Mouse (Mus musculus) adrenal gland, adult 2 months (tissue): ENCODE data around the gene Tspan9. TPM values are rescaled to one million over a fixed set of nuclear protein-coding genes. Genes with fewer than 3 reads are reported as not detected.

Experiments used
- DNase-seq: peaks from one replicate; pipeline ENCODE4 v3.0.0; 2021
- polyA plus RNA-seq: library from polyadenylated mRNA; depleted of rRNA; stranded (reverse); fragments of >200 nt; gene quantifications from 2 replicates; pipeline ENCODE4 v1.2.3, GENCODE M21; 2012
- total RNA-seq, 2 experiments: library from RNA; stranded (reverse); gene quantifications; 2 replicates each; pipeline ENCODE4 v1.2.3; 2021

Gene Tspan9
- total and polyA plus RNA-seq, 3 experiments = 44.7 to 66.5 (median 47.8) TPM

DNA sequence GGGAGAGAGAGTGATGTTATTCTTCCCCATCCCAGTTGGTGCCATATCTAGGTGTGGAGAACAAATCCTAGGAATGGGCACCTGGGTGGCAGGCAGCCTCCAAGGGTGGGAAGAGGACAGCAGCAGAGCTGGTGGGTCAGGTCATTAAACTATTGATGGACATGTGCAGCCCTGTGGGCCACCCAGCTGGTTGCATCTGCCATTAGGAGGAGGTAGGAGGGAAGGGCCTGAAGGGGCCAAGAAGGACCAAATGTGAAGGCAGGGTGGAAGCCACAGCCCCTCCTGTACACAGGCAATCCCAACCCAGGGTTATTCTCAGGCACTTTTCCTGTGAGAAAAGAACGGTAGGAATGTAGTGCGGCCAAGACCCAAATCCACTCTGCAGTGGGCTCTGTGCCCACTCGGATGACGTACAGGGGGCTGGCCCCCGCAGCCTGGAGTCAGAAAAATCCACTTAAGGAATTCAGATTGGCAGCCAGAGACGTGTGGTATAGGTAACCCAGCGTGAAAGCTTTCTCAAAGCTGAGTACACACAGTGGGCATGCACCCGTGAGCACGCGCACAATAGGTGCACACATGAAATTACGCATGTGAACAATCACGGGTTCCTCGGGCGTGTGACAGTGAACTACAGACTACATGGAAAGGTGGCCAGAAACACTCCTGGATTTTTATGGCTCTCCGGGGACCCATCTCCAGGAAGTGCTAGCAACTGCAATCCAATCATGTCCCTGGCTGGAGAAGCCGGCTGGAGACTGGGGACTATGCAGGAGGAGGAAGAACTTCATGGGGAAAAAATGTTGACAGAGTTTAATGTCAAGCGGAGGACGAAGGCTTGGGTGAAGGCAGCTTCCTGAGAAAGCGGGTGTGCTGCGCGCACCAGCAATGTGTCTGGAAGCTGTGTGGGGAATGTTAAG is 67.0 kb downstream of the Tspan9 start:
- DNase-seq = no peak

DNA sequence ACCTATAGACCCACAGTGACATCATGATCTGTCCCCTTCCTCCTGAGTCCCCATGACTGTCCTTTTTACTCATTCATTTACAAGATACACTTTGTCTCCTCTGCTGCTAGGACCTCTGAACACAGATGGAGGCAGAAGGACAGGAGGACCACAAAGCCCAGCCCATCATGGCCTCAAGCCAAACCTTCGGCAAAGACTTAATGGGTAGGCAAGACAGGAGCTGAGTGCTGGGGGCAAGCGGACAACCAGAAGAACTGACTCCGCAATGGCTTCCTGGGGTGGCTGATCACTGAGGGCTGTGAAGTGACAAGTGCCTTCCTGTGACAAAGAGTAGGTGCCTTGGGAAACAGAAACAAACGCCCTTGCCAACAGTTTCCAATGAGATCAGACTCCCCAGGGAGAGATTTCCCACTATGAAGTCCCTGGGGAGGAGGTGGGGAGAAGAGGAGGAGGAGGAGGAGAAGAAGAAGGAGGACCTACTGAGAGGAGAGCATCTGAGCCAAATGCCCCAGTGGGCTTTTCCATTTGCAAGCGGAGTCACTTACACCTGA is 67.9 kb downstream of the Tspan9 start:
- DNase-seq = peak; percentile 33

DNA sequence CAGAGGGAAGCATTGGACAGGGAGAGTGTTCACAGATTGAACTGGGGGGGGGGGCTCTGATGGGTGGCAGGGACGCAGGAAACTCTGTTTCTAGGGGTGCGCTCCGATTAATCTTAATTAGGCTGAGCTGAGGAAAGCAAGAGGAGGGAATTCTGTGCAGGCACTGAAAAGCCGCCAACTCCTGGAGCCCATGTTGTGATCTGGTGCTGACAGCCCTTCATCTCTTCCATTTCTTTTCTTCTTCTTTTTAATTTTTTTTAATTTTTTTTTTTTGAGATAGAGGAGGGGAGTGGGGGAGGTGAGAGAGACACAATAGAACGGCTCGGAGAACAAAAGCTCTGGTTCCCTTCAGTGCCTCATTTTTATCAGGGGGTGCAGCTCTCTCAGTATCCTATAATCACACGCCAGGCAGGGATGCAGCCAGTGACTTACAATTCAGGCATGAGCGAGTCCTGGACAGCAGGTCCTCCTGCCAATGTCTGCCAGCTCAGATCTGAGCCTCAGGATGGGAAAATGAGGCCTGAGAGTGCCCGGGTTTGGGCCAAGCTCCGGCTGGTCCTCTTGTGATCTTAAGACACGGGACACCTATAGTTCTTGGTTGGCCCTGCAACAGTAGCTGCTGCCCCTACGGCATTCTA is 72.4 kb downstream of the Tspan9 start:
- DNase-seq = no peak

DNA sequence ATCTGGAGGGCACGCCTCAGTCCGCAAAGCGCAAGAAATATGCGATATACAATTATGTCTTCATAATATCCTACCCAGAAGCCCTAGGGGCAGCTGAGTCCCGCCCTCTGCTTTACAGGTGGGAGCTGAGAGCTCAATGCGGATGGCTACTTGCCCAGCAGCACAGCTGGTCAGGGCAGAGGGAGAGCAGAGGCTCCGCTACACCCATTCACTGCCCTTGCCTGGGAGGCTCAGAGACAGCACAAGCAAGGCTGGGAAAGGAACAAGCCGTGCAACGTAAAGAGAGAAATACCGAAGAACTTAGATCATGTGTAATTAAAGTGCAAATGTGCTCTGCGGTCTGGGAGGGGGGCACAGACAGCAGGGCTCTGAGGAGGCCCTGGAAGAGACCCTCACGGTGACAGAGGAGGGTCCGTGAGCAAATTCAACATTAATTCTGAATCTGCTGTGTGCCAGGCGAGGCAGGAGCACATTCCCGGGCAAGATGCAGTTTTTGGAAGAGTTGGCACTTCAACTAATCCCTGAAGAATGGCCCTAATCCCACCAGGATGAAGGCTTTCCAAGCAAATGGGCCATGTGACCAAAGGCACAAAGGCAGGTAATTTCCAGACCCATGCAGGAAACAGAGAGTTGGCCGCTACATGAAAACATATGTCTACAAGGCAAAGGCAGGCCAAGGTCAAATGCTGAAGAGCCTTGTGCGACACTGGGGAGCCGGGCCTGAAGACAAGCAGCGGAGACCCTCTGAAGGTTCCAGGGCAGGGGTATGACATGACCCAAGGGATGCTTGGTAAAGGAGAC is 73.1 kb downstream of the Tspan9 start:
- no peak for DNase-seq

DNA sequence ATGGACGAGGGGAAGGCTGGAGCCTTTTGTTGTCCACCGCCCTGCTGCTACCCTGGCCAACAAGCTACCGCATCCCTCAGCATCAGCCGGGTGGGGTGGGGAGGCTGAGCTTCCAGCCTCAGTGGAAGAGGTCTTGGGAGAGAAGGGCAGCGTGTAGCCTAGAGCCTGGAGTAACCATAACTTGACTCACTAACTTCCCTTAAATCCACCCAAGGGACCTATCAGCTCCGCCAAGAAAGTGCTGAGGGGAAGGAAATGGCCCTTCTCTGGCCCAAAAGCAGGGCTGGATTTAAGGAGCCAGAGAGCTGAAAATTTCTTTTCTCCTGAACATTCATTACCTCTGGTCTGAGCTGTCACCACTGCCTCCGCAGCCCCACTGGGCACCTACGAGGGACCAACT is 75.2 kb downstream of the Tspan9 start:
- DNase-seq = no peak

DNA sequence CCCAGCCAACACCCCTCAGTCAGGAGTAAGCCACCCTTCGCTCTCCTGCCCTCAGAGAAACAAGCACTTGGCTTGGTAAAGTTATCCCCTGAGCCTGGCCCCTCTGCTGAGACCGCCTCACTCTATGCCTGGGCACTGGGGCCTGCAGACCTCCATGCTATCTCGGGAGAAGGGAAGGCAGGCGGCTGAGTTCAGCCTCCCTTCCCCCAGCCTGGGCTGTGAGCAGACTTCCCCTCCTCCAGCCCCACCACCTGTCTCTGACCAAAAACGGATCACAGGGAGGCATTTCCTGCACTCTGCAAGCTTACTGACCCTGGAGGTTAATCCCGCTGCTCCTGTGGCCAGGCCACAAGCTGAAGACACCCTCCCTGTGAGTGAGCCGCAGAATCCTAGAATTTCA is 77.4 kb downstream of the Tspan9 start:
- peak; percentile 27 for DNase-seq

DNA sequence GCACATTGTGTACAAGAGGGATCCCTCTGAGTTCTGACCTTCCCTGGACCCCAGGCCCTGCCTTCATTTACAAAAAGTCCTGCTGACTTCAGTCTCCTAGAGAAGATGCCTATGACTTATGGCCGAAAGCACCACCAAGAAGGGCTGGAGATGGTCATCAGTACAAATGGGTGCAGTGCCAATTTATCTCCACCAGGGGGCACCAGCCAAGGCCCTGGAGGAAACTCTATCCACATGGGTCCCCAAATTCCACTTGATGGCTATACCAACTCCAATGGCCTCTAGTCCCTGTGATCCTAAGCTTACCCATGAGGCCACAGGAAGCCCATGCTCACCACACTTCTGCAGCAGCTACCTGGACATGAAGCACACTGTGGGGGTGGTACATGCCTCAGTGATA is 79.9 kb downstream of the Tspan9 start:
- peak; percentile 42 for DNase-seq

DNA sequence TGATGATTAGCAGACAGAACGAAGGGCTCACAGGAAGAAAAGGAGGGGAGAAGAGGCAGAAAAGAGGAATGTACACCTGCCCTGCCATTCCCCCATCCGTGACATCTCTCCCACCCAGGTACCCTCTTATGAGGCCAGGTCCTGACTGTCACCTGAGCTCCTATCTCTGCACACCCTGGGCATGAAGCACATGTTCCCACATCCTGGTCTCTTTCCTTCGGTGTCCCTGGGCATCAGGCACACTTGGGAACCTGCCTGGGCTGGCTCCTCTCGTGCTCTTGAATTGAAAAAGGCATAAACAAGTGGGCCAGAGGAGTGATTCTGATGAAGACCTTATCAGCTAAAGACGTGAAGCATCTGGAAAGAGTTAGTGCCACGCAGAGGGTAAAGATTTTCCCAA is 80.6 kb downstream of the Tspan9 start:
- no peak for DNase-seq

DNA sequence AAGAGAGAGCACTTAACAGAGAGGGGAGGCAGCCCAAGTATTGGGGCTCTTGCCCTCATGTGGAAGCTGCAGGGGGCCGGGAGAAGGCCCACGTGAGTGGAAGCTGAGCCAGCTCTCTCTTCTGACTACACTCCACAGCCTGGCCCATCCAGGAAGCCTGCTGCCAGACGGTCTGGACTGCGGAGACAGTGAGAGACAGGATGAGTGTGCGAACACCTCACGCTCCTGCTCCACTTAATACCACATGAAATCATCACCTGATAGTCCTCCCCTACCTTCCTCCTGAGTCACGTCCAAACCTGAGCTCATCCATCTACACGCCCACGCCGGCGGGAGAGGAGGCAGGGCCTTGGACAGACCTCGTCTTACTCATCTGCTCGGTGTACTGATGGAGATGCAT is 81.2 kb downstream of the Tspan9 start:
- no peak for DNase-seq

DNA sequence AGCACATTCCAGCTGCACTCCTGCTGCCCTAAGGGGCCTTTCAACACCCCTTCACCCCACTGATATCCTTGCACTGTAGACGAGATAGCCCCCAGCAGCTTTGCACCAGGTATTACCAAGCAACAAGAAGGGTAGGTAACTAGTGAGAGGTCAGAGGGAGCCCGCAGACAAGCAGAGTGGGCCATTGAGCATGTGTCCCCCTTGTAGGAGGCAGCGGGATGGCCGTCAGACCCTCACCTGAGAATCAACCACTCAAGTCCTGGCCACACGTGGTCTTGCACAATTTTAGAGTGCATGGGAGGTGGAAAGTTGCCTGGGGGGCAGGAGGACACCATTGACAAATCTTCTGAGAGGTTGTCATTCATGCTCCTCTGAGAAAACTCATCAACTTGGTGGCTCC is 82.1 kb downstream of the Tspan9 start:
- no peak for DNase-seq

DNA sequence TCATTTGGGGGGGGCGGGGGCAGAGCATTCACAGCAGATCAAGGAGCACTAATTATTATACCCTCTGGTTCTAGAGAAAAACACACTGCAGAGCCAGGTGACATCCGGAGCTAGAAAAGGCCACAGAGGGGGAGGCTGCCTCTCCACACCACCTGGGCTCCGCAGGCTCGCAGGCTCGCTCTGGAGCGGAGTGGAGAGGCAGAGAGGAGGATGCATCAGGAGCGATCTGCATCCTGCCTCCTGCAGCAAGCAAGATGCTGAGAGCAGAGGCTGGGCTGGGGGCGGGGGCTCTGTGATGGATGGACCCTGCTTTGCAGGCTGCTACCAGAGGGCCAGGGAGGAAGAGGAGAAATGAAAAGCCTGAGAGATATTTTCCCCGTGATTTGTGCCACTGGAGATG is 84.8 kb downstream of the Tspan9 start:
- DNase-seq = no peak

DNA sequence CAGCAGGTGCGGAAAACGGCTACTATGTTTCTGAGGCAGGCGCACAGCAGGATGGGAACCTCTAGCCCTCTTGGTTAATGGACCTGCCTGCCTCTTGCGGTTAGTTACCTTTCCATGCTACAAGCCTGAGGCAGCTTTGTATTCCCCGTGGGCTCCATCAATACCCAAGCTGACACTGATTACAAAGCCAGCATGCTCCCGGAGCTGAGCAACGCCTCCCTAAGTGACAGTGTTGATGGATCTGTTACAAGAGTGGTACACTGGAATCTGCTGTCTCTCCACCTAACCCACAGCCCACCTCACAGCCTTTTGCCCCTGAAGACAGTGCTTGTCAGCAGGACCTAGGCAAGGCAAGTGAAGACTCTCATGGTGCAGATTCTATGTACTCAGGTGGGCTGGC is 85.2 kb downstream of the Tspan9 start:
- no peak for DNase-seq

DNA sequence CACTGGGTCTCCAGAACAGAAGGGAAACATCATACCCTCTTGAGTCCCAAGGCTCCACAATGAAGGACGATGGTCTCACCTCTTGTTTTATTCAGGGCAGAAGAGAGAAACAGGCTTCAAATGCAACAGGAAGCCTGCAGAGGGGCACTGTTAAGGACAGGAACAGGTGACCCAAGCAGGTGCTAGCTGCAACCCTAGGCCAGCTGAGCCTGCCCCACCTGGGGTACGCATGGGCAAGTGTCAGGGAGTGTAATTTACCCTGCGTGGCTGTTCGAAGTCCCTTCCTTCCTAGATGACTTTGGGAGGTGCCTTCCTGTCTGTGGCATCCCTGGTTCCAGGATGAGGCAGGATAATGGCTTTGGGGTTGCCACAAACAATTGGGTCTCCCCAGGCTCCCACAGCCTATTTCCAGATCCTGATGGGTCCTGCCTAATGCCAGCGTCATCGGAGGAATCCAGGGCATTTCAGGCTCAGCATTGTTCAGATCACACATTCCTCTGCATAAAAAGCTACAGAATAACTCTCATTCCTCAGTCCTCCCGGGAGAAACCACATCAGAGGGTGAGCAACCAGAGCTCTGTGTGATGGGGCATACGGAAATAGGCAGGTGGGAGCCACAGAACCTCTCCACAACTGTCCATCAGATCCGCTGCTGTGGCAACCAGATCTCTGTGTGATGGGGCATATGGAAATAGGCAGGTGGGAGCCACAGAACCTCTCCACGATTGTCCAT is 90.2 kb downstream of the Tspan9 start:
- no peak for DNase-seq

DNA sequence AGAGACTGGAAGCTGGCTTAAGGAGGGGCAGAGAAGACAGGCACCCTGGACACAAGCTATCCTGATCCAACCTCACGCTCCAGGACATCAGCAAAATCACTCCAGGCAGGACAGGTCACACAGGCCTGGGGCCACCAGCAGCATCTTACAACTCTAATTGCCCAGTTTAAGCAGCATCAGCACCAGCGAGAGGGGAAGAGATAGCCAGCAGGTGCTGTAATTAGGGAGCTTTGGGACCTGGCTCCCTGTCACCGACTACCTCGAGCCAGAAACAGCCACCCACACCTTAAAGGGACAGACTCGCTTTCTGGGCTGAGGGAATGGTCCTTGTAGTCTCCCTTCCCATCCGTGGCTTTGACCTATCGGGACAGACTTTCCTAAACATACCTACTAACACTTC is 95.7 kb downstream of the Tspan9 start:
- DNase-seq = no peak

DNA sequence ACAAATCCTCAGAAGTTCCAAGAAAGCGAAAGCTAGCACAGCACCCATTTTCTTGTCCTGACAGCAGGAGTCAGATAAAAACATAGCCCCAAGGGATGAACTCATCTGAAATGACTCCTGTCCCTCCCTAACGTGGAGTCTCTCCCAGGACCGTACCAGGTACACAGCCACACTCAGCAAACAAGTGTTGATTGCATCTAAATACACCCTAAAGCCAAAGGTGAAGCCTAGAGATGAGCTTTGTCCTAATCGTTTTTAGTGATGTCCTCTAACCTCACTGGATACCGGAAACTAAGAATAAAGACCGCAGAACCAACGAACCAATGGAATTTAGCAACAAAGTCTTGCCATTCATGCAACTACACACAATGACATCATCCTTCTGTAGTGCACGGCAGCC is 96.2 kb downstream of the Tspan9 start:
- DNase-seq = no peak

DNA sequence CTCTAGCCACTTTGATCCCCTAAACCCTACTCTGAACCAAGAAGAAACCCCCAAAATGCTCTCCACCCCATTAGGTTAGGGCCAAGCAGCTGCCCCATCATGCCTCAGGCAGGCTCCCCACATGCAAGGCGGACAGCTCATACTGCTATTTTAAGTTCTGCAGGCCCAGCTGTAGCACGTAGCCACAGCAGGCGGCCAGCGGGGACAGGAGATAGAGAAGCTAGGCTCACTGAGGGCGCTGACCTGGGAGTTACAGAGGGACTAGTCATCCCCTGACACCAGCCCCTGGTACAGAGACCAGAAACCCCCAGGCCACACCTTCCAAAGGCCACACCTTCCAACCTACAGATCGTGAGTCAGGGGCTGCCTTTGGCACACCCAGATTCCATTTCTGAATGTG is 96.6 kb downstream of the Tspan9 start:
- no peak for DNase-seq

DNA sequence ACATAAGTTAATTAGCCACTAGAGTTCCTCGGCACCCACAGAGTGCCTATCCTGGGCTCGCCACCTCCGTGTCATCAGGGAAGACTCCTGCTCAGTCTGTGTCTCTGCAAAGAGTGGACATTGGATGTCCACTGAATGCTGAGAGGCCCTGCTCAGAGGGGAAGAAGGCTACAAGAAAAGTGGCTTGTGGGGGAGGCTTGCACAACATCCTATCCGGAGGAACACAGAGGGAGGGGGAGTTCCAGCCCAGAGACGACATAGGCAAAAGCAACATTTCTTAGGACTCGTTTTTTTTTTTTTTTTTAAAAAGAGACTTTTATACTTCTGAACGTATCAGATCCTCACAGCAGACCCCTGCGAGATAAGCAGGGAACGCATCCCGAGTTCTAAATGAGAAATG is 98.7 kb downstream of the Tspan9 start:
- DNase-seq = no peak

DNA sequence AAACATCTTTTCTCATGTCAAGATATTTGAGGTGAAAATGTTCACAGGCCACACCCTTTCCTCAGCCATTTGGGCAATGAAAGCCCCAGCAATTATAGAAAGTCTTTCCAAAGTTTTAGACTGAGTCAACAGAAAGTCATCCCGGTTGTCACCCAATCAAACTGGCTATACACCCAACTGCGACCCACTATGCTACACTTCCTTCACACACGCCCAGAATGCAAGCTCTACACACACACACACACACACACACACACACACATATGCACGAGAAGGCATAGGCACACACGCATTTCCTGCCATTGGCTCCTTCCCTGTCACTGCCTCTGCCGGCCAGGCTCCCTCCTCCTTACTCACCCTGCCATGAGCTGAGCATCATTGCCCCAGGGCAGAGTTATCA is 99.9 kb downstream of the Tspan9 start:
- DNase-seq = no peak

DNA sequence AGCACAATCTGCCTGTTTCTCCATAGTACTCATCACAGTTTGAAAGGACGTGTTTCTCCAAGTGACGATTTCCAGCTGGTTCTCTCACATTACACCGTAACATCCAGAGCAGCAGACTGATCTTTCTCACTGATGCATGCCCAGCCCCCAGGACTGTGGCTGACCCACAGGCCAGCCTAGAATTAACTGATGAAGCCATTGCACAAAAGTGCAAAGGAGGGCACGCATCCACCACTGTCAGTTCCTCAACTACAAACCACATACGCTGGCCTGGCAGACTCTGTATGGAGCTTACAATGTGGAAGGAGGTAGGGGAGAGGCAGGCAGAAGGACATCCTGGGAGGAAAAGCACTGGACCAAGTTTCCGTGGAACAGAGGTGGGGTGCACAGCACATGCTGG is 101.6 kb downstream of the Tspan9 start:
- DNase-seq = no peak

DNA sequence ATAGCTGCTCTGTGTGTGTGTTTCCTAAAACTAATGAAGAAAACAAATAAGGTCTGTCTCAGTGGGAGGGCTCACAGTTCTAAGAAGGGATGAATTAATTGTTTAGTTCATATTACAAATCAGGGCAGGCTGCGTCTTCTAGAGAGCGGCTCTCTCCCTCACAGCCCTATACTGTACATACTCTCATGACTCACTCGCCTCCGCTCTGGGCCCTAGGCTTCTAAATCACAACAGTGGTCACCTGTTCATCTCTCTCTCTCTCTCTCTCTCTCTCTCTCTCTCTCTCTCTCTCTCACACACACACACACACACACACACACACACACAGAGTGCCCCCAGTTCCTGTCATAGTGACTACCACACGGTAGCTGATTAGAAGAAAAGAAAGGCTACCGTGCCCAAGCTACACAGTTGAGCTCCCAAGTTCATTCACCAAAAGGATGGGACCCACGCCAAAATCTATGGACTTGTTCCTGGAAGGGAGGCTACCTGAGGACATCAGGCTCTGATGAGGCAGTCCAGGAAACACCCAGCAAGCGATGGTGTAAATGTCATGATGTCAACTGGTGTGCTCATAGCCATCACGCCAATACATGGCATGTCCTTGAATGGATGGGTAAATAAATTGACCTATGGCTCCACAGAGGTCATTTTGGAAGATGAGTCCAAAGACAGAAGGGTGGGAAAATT is 104.2 kb downstream of the Tspan9 start:
- DNase-seq = no peak

DNA sequence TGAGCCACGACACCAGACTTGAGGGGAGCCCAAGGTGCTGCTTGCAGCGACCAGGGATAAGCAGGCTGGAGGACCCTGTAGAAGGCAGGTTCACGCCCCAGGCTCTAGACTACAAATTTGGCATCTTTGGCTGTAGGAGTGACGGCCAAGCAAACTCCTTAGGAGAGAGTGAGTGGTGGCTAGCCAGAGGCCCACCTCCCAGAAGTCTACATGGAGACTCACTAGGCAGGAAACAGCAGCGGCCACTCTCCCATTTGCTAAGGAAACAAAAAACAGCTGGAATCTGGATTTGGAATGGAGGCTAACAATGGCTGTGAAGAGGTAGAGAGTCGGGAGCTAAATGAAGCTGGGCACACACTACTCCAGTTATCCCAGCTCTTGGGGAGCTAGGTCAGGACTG is 104.8 kb downstream of the Tspan9 start:
- no peak for DNase-seq
